ENCODE assay signal across 18 mouse cellular contexts in genomic region chr13:119916966-119917722, GRCm38 (mm10). TPM values are rescaled to one million over a fixed set of nuclear protein-coding genes. Genes with fewer than 3 reads are reported as not detected.
"Had no signal": no experiment of that assay in that cellular context is flagged by ENCODE, and none has a peak within 500 bp of the region (broad histone marks: within the 10 kb centered on the region; RNA-seq: fewer than 3 reads in every experiment).

No protein-coding gene starts in this region.

RNA-seq across cellular contexts. Expression of gene Gm21761, which starts 11.9 kb away (rescaled TPM):
- total RNA-seq: midbrain, postnatal 0 days had no signal
- polyA plus RNA-seq: liver, embryonic 13.5 days; liver, embryonic 15.5 days; liver, postnatal 0 days; lung, adult 2 months; lung, embryonic 15.5 days; lung, postnatal 0 days; macrophage; midbrain, embryonic 11.5 days; midbrain, embryonic 13.5 days; midbrain, embryonic 15.5 days; midbrain, postnatal 0 days; myocyte; neural tube, embryonic 11.5 days; neural tube, embryonic 13.5 days; neural tube, embryonic 15.5 days; stomach, embryonic 14.5 days; stomach, embryonic 16.5 days; thymus, postnatal 0 days had no signal

RNA-seq across cellular contexts. Expression of gene Tcstv1, which starts 22.6 kb away (rescaled TPM):
- total RNA-seq: midbrain, postnatal 0 days had no signal
- polyA plus RNA-seq: liver, embryonic 13.5 days; liver, embryonic 15.5 days; liver, postnatal 0 days; lung, adult 2 months; lung, embryonic 15.5 days; lung, postnatal 0 days; macrophage; midbrain, embryonic 11.5 days; midbrain, embryonic 13.5 days; midbrain, embryonic 15.5 days; midbrain, postnatal 0 days; myocyte; neural tube, embryonic 11.5 days; neural tube, embryonic 13.5 days; neural tube, embryonic 15.5 days; stomach, embryonic 14.5 days; stomach, embryonic 16.5 days; thymus, postnatal 0 days had no signal

RNA-seq across cellular contexts. Expression of gene B020031M17Rik, which starts 33.5 kb away (rescaled TPM):
- total RNA-seq: midbrain, postnatal 0 days had no signal
- polyA plus RNA-seq: liver, embryonic 13.5 days; liver, embryonic 15.5 days; liver, postnatal 0 days; lung, adult 2 months; lung, embryonic 15.5 days; lung, postnatal 0 days; macrophage; midbrain, embryonic 11.5 days; midbrain, embryonic 13.5 days; midbrain, embryonic 15.5 days; midbrain, postnatal 0 days; myocyte; neural tube, embryonic 11.5 days; neural tube, embryonic 13.5 days; neural tube, embryonic 15.5 days; stomach, embryonic 14.5 days; stomach, embryonic 16.5 days; thymus, postnatal 0 days had no signal
